8 mouse cellular contexts compared by ENCODE assay signal in the genomic region with DNA sequence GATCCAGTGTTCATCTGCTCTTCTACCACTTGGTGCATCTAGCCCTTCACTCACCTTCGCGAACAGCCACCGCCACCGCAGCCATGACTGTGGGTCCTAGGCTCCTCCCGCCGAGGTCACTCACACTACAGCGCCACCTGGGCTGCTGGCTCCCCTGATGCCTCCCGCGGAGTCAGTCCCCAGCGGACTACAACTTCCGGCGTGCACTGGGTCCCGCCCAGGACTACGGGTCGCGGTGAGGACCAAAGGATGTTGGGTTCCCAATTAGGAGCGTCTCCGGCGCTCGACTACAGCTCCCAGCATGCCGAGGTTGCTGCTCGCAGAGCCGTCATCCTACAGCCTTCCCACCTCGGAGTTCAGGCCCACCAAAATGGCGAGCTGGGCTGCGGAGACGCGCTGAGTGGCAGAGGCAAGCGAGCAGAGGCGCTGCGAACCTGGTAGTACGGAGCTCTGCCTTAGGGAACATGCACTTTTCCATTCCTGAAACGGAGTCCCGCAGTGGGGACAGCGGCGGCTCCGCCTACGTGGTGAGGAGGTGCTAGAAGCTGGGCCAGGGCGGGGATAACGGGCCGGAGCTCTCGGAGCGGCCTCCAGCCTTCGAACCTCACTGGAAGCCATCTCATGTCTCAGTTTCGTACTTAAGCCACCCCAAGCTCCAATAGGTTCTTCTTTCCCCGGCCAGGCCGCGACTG. TPM values are rescaled to one million over a fixed set of nuclear protein-coding genes. Genes with fewer than 3 reads are reported as not detected.
DNase-seq lines count a peak whose midpoint lies in the region; ATAC-seq and TF ChIP-seq lines count a peak whose summit lies in the region.

A gene (plus strand): TSS at position 289 of the 692 bp plus-strand sequence.
A gene (minus strand): TSS at position 492 of the 692 bp plus-strand sequence.

- ATAC-seq in activated CD4-positive, CD25-positive, alpha-beta regulatory T cell, adult 4 months: peak; percentile 89

- H3K36me3 ChIP-seq in megakaryocyte, embryonic 14.5 days (replicated peaks; ENCODE audit: low read length): peaks cover 72% of the 10 kb centered on the region

- peak; percentile 97 for DNase-seq in gastrocnemius, adult 8-10 months (ENCODE audit: low spot score in 2 of 2)
- DNase-seq in hindlimb bud, embryonic 11.5 days (ENCODE audit: extremely low spot score, low read depth, low spot score): peak; percentile 94
- peak; percentile 99 for DNase-seq in left cerebral cortex, adult 8-10 months (ENCODE audit: low spot score in 2 of 2)
- peak; percentile 100 for DNase-seq in right cerebral cortex, postnatal 10 days (ENCODE audit: low spot score in 2 of 2)
- DNase-seq in urinary bladder, postnatal 25 days (ENCODE audit: low spot score): peak; percentile 98

- 0 out of 2 replicates have a peak, but pooled peaks have one; percentile 12 for TF ChIP-seq CTCF in cortical plate, adult 2 months (IDR thresholded peaks at IDR 0.05; ENCODE audit: extremely low read depth, insufficient read depth, low read length)

- no peaks in the 10 kb centered on the region for H3K27me3 ChIP-seq in megakaryocyte, embryonic 14.5 days (replicated peaks)

- peak within 1 kb of the TSS; percentile 26 for H3K27ac ChIP-seq in cortical plate, adult 2 months (ENCODE audit: insufficient read depth, low read length)

- H3K4me1 ChIP-seq in cortical plate, adult 2 months (ENCODE audit: control insufficient read depth, insufficient read depth, low read length): peaks cover 4% of the 10 kb centered on the region
- peaks cover 67% of the 10 kb centered on the region for H3K4me1 ChIP-seq in megakaryocyte, embryonic 14.5 days

- H3K4me3 ChIP-seq in cortical plate, adult 2 months (ENCODE audit: insufficient read depth, low read length): peak within 1 kb of the TSS; percentile 71
- H3K4me3 ChIP-seq in megakaryocyte, embryonic 14.5 days (replicated peaks): peak within 1 kb of the TSS; percentile 99

- no peaks in the 10 kb centered on the region for H3K9me3 ChIP-seq in megakaryocyte, embryonic 14.5 days

- TF ChIP-seq POLR2A in cortical plate, adult 2 months (IDR thresholded peaks at IDR 0.05; ENCODE audit: extremely low read depth, insufficient read depth, low read length): peak; percentile 86

RNA-seq across cellular contexts. Expression of the first gene that starts in this region (rescaled TPM):
- 100 to 1,000 TPM in 1 of 2 experiments, 10 to 100 TPM in 1; 99.1 to 123 TPM for polyA plus RNA-seq in activated CD4-positive, CD25-positive, alpha-beta regulatory T cell, adult 4 months (2017; shearing (Covaris generic))
- polyA plus RNA-seq in cortical plate, adult 2 months (2012; rRNA removed): 87.6 and 90.6 TPM in 2 replicates
- total RNA-seq in gastrocnemius, adult 8-10 months (2022): 10 to 100 TPM; 31.3 to 35.8 (median 31.7) TPM
- total RNA-seq in left cerebral cortex, adult 8-10 months (2022): 10 to 100 TPM; 80.7 to 85.0 (median 83.6) TPM
- 5.4 and 54.1 TPM in 2 replicates for polyA plus RNA-seq in megakaryocyte, embryonic 14.5 days (2012; ENCODE audit: insufficient read depth, low replicate concordance)

RNA-seq across cellular contexts. Expression of the second gene that starts in this region (rescaled TPM):
- 10 to 100 TPM; 37.6 to 41.9 TPM for polyA plus RNA-seq in activated CD4-positive, CD25-positive, alpha-beta regulatory T cell, adult 4 months (2017; shearing (Covaris generic))
- polyA plus RNA-seq in cortical plate, adult 2 months (2012; rRNA removed): 62.7 and 66.2 TPM in 2 replicates
- total RNA-seq in gastrocnemius, adult 8-10 months (2022): 10 to 100 TPM; 42.1 to 68.2 (median 50.8) TPM
- total RNA-seq in left cerebral cortex, adult 8-10 months (2022): 10 to 100 TPM; 30.1 to 37.0 (median 36.1) TPM
- 92.1 and 146 TPM in 2 replicates for polyA plus RNA-seq in megakaryocyte, embryonic 14.5 days (2012; ENCODE audit: insufficient read depth, low replicate concordance)

Comparison
In these comparisons a context has a peak if more than half of its experiments do, and no peak if none do; other contexts are left out.
1. Peak in every context shown above with its lines: DNase-seq, ATAC-seq, H3K4me3 ChIP-seq and H3K27ac ChIP-seq.